Mouse (Mus musculus) megakaryocyte, embryonic 14.5 days (primary cell): ENCODE measurements around the gene Etv2.

ENCODE experiments used
- FLI1 ChIP-seq: IDR thresholded peaks from 2 replicates; pipeline ENCODE4 v1.6.1; 2012; ENCODE audit warnings: low read length, inconsistent platforms, mixed read lengths
- GATA1 ChIP-seq: IDR thresholded peaks from 3 replicates; pipeline ENCODE4 v1.6.1; 2012; ENCODE audit warnings: mixed read lengths, low read length, inconsistent platforms, borderline replicate concordance

- TF ChIP-seq GATA1, result no peak
- TF ChIP-seq FLI1, result no peak
These were observed 47.6 kb downstream of the Etv2 start for GRCm38 (mm10) chr7:30587842-30588667.
